Mouse (Mus musculus): ENCODE data around the gene Gne.

DNA sequence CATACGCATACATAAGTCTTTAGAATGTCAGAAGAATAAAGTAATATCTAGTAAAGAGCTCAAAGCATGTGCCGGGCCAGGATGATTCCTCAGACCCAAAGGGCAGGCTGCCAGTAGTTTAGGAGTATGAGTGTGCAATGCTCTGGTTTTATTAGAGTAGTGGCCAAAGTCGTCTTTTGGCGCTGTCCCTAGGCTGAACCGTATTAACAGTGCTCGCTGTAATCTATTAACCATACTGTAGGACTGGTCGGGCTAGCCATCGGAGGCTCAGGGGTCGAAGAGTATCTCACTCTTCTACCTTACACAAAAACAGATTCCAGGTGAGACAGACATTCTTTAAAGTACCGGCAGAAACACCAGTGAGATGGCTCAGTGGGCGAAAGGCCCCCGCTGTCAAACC is 67.2 kb downstream of the Gne start:
- TF ChIP-seq POLR2A (IDR thresholded peaks at IDR 0.05; ENCODE audit: borderline replicate concordance, extremely low read depth, insufficient read depth, insufficient read length, poor library complexity, severe bottlenecking) = no peak
- TF ChIP-seq CTCF (IDR thresholded peaks at IDR 0.05; ENCODE audit: borderline replicate concordance, extremely low read depth, insufficient read depth, insufficient read length) = no peak
